Mouse (Mus musculus): Measurements from ENCODE around the gene Esp16.
"Not testable (repeated sequence)": the region's sequence is repeated elsewhere in the genome, so short reads cannot be mapped to it uniquely, and the experiment has no call there.

Esp16 gene

DNA sequence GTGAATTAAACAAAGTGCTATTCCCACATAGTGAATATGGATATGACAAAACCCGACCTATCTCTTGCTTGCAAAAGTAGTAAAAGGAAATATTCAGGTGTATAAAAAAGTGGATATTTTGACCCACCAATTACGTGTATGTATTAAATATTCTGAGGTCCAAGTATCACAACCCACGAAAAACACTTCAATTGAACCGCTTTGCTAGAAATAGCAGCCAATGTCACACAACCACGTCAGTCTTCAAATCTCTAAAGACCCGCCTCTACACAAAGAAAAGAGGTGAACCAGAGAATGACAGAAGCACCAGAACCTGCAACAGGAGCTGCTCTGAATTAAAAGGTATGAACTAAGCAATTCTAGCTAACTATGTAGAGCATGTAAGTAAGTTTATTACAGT lies at the start of gene Esp16:
Esp16 (plus strand) TSS at position 301 of the 400 bp plus-strand sequence.
- not testable (repeated sequence) for DNase-seq (ENCODE audit: extremely low read depth, low read depth, low spot score)

DNA sequence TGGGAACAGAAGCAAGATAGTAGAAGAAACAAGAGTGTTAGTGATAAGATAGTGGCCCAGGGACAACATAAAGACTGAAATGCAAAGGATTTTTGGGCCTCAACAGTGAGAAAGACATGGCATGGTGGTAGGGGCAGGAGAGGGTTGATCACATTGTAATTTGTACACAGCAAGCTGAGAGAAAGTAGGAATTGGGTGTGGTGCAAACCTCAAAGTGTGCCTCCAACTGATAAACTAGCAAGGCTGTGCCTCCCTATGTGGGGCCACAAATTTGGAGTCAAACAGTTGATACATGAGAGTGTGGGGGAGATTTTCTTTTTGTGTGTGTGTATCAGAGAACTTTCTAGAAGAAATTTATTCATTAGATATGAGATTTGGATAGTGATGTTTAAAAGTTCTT lies 37.9 kb upstream of the Esp16 start:
- DNase-seq (ENCODE audit: extremely low read depth, low read depth, low spot score) = not testable (repeated sequence)

Measured in fat pad, adult 2 months (tissue).